Mouse (Mus musculus): ENCODE measurements around the gene Muc1. TPM values are rescaled to one million over a fixed set of nuclear protein-coding genes. Genes with fewer than 3 reads are reported as not detected.

Gene Muc1
- polyA plus RNA-seq, 2 experiments = 1.1 to 5.6 TPM

DNA sequence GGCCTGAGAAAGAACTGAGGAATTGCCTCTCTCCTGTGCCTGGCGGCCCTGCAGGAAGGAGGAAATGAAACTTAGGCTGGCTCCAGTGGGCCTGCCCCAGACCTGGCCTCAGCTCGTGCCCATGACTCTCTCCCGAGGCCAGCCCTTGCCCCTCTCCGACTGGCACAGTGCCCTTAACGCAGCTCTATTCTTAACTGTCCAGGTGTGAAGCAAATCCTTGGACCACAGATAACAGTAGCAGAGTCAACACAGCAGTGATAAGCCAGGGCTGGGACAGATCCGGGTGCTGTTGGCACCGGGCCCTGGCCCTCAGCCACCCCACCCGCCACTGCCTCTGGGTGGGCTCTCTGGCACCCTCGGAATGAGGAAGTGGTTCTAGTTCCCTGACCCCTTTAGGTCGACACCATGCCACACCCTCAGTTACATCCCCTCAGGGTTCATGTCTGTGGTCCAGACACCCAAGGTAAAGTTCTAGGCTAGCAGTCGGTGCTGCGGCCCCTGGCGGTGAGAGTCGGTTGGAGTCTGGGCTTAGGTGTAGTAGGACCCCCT, 4.8 kb downstream of the Muc1 start:
- ATAC-seq (ENCODE audit: low FRiP score, low read depth) (no peak), DNase-seq (ENCODE audit: low spot score) (no peak)
- TF ChIP-seq POLR2A (IDR thresholded peaks at IDR 0.05; ENCODE audit: borderline replicate concordance, extremely low read depth, insufficient read depth, insufficient read length) = no peak
- 82% methylated on average over 14 of the region's 14 CpGs for WGBS
- H3K4me2 ChIP-seq (replicated peaks; ENCODE audit: low read depth, low read length, severe bottlenecking) = no peak overlapping the region
- no peaks in the 10 kb centered on the region for H3K27me3 ChIP-seq (ENCODE audit: control insufficient read depth, insufficient read depth, low read length)
- H3K36me3 ChIP-seq (ENCODE audit: control insufficient read depth, insufficient read depth, low read length) = peaks cover 33% of the 10 kb centered on the region
- peaks cover 4% of the 10 kb centered on the region for H3K4me1 ChIP-seq (ENCODE audit: control insufficient read depth, insufficient read depth, low read length)
- H3K9me3 ChIP-seq (ENCODE audit: control insufficient read depth, low read length) = no peaks in the 10 kb centered on the region
- no peak overlapping the region for H3K4me3 ChIP-seq (replicated peaks; ENCODE audit: low read length)
- no peak overlapping the region for H3K9ac ChIP-seq (ENCODE audit: low read depth, low read length, severe bottlenecking)
- no peak overlapping the region for H3K27ac ChIP-seq (replicated peaks; ENCODE audit: low read depth, low read length)

DNA sequence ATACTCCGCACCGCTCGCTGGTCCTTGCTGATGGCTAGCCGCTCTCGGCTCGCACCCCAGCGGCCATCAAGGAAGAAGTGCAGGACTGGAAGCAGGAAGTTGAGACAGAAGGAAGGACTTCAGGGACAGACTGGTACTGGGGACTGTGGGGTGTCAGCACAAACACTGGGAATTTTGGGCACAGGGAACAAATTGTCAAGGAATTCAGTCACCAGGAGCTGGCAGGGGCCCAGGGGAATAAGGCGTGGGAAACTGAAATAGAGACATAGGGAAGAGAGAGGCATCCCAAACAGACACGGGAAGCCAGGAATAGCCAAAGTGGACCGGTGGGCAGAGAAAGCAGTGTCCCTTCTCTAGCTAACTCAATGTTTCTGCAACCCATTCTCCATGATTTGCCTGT, 7.7 kb downstream of the Muc1 start:
- no peak for TF ChIP-seq POLR2A (IDR thresholded peaks at IDR 0.05; ENCODE audit: borderline replicate concordance, extremely low read depth, insufficient read depth, insufficient read length)
- H3K4me3 ChIP-seq (replicated peaks; ENCODE audit: low read length) = no peak overlapping the region
- ATAC-seq (ENCODE audit: low FRiP score, low read depth) (no peak), DNase-seq (ENCODE audit: low spot score) (no peak)
- H3K27me3 ChIP-seq (ENCODE audit: control insufficient read depth, insufficient read depth, low read length) = no peaks in the 10 kb centered on the region
- H3K27ac ChIP-seq (replicated peaks; ENCODE audit: low read depth, low read length) = no peak overlapping the region
- no peak overlapping the region for H3K9ac ChIP-seq (ENCODE audit: low read depth, low read length, severe bottlenecking)
- H3K36me3 ChIP-seq (ENCODE audit: control insufficient read depth, insufficient read depth, low read length) = peaks cover 56% of the 10 kb centered on the region
- 86% methylated on average over 10 of the region's 10 CpGs for WGBS
- no peaks in the 10 kb centered on the region for H3K4me1 ChIP-seq (ENCODE audit: control insufficient read depth, insufficient read depth, low read length)
- no peak overlapping the region for H3K4me2 ChIP-seq (replicated peaks; ENCODE audit: low read depth, low read length, severe bottlenecking)
- no peaks in the 10 kb centered on the region for H3K9me3 ChIP-seq (ENCODE audit: control insufficient read depth, low read length)

DNA sequence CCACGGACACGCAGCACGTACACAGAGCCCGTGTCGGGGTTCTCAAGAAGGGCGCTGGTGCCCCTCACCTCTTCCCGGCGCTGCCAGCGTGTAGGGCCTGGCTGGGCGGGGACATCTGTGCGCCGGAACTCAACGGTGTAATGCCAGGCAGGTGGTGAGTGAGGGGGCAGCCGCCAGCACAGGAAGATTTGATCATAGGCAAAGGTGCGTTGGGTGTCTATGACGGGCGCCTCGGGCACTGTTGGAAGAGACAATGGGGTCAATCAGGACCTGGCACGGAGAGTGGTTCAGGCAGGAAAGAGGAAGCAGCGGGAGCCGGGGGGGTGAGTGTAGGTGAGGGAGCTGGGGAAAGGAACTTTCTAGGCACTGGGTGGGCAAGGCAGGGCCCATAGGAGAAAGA, 8.8 kb downstream of the Muc1 start:
- Histone ChIP-seq H3K27me3 (ENCODE audit: control insufficient read depth, insufficient read depth, low read length) (no peaks in the 10 kb centered on the region), H3K4me3 (replicated peaks; ENCODE audit: low read length) (no peak overlapping the region), H3K27ac (replicated peaks; ENCODE audit: low read depth, low read length) (no peak overlapping the region), H3K4me1 (ENCODE audit: control insufficient read depth, insufficient read depth, low read length) (no peaks in the 10 kb centered on the region), H3K36me3 (ENCODE audit: control insufficient read depth, insufficient read depth, low read length) (peaks cover 61% of the 10 kb centered on the region), H3K9ac (ENCODE audit: low read depth, low read length, severe bottlenecking) (no peak overlapping the region), H3K9me3 (ENCODE audit: control insufficient read depth, low read length) (no peaks in the 10 kb centered on the region), H3K4me2 (replicated peaks; ENCODE audit: low read depth, low read length, severe bottlenecking) (no peak overlapping the region)
- TF ChIP-seq POLR2A (IDR thresholded peaks at IDR 0.05; ENCODE audit: borderline replicate concordance, extremely low read depth, insufficient read depth, insufficient read length) = no peak
- no peak for ATAC-seq (ENCODE audit: low FRiP score, low read depth)
- 91% methylated on average over 21 of the region's 21 CpGs for WGBS
- no peak for DNase-seq (ENCODE audit: low spot score)

DNA sequence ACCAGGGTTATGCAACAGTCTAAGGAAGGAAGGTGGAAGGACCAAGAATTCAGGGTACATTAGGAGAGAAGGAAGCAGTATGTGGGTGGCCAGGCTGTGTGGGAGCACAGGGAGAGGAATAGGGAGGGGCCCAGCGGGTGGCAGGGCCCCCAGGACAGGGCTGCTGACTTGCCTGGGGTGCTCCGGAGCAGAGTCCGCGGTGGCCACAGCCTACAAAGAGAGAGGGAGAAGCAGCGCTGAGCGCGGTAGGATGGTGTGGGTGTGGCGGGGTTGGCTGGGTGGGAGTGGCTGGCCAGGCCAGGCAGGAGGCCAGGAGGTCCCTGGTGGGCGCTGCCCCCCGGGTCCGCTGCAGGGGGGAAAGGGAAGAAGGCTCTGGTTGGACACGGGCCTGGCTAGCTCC, 9.6 kb downstream of the Muc1 start:
- Histone ChIP-seq H3K9ac (ENCODE audit: low read depth, low read length, severe bottlenecking) (no peak overlapping the region), H3K36me3 (ENCODE audit: control insufficient read depth, insufficient read depth, low read length) (peaks cover 58% of the 10 kb centered on the region), H3K4me2 (replicated peaks; ENCODE audit: low read depth, low read length, severe bottlenecking) (no peak overlapping the region), H3K4me1 (ENCODE audit: control insufficient read depth, insufficient read depth, low read length) (peaks cover 1% of the 10 kb centered on the region), H3K27me3 (ENCODE audit: control insufficient read depth, insufficient read depth, low read length) (no peaks in the 10 kb centered on the region), H3K27ac (replicated peaks; ENCODE audit: low read depth, low read length) (no peak overlapping the region), H3K4me3 (replicated peaks; ENCODE audit: low read length) (no peak overlapping the region), H3K9me3 (ENCODE audit: control insufficient read depth, low read length) (no peaks in the 10 kb centered on the region)
- no peak for ATAC-seq (ENCODE audit: low FRiP score, low read depth)
- TF ChIP-seq POLR2A (IDR thresholded peaks at IDR 0.05; ENCODE audit: borderline replicate concordance, extremely low read depth, insufficient read depth, insufficient read length) = no peak
- WGBS = 67% methylated on average over 9 of the region's 12 CpGs
- DNase-seq (ENCODE audit: low spot score) = no peak

DNA sequence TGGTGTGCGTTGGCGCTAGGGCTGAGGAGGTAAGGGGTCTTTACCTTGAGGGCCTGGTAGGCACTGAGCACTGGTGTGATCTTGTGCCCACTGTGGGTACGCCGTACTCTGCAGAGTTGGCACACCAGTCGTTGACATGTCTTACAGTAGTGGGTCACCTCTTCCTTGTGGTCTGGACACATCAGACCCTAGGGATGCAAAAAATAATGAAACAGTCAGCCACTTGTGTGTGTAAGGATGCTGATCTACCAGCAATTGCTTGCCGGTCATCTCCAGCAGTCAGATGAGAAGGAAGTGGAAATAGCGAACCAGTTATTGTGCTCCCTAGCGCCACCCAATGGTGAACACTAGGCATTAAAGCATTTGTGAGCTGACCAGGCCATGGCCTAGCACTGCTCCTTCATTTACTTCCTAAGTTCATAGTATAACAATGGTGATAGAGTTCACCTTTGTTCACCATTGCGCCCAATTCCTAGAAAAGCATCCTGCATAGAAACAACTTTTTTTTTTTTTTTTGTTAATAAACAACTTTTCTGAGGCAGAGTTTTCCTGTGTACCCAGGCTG, 13.6 kb downstream of the Muc1 start:
- no peak for ATAC-seq (ENCODE audit: low FRiP score, low read depth)
- WGBS = 76% methylated on average over 9 of the region's 9 CpGs
- Histone ChIP-seq H3K36me3 (ENCODE audit: control insufficient read depth, insufficient read depth, low read length) (peaks cover 40% of the 10 kb centered on the region), H3K27ac (replicated peaks; ENCODE audit: low read depth, low read length) (no peak overlapping the region), H3K4me1 (ENCODE audit: control insufficient read depth, insufficient read depth, low read length) (peaks cover 28% of the 10 kb centered on the region), H3K4me2 (replicated peaks; ENCODE audit: low read depth, low read length, severe bottlenecking) (no peak overlapping the region), H3K9me3 (ENCODE audit: control insufficient read depth, low read length) (no peaks in the 10 kb centered on the region), H3K9ac (ENCODE audit: low read depth, low read length, severe bottlenecking) (no peak overlapping the region), H3K4me3 (replicated peaks; ENCODE audit: low read length) (no peak overlapping the region), H3K27me3 (ENCODE audit: control insufficient read depth, insufficient read depth, low read length) (no peaks in the 10 kb centered on the region)
- no peak for TF ChIP-seq POLR2A (IDR thresholded peaks at IDR 0.05; ENCODE audit: borderline replicate concordance, extremely low read depth, insufficient read depth, insufficient read length)
- no peak for DNase-seq (ENCODE audit: low spot score)
